Mouse (Mus musculus) activated CD4-positive, CD25-positive, alpha-beta regulatory T cell, adult 9 weeks (primary cell): Measurements from ENCODE around the gene Manba. TPM values are rescaled to one million over a fixed set of nuclear protein-coding genes. Genes with fewer than 3 reads are reported as not detected.

ENCODE experiments used
- polyA plus RNA-seq: library from polyadenylated mRNA; unstranded; fragments of 100-300 nt; shearing (Covaris generic); gene quantifications from one replicate; pipeline ENCODE4 v1.2.1, GENCODE M21; 2017

The Manba gene
- polyA plus RNA-seq = 37.1 TPM

DNA sequence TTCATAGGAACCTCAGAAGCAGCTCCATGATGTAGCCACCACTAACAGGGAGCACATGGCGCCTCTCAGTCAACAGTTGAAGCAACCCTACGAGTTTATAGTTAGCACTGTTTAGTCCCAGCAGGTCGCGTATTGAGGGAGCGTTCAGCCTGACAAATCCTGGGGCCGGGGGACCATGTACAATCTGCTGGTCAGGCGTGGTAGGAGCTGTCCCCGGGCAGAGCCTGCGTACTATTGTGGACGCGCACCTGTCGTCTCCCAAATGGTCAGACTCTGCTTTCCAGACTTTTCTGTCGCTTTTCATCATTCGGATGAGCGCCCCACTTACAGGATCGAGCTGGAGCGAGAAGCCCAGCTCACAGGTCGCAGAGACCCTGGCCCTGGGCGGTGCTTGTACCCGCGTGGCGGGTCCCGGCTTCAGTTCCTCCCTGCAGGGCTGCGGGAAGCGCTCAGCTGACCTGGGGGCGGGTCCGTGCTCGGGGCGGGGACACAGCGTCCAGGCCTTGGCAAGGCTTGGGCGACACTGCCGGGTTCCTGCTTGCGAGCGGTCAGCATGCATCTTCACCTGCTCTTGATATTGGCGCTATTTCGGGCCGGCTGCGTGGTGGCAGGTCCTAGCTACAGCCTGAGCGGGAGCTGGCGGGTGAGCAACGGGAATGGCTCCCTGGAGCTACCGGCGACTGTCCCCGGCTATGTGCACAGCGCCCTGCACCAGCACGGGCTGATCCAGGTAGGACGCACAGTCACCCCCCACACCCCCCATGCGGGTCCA, at the start of gene Manba:
Gene Manba, plus strand, starts transcription at position 484 of the 772 bp plus-strand sequence.

DNA sequence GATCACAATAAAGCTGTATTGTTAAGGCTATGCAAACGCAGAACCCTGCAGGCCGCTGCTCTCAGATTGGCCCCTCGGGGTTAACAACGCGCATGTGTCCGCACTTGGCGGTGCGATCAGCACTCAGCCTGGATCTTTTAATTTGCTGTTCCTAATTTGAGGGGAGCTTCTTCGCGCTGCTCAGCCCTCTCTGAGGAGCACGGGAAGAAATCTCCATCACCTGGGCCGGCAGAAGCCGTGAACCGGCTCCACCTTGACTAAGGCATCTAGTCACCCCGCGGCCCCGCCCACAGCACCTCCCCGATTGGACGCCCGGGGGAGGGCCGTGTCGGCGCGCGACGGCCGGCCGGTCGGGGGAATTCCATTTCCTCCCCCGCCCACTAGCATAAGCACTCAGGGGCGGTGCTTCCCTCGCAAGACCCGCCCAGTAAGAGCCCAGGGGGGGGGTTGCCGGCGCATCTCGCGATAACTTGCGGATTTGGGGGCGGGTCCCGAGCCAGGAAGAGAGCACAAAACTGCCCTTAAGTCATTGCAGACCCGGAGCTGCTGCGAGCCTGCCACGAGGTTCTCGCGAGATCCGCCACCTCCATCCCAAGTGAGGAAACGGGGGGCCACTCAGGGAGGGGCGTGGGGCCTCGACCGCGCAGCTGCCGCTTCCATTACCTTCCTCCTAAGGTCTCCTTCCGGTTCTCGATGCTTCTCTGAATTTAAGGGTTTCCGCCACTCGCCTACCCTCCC, 47.5 kb upstream of the Manba start, which contains the start of gene Ube2d3:
Gene Ube2d3, plus strand, starts transcription at position 392 of the 738 bp plus-strand sequence.

Other genes with a start within 250 kb of the Manba start
- not detected for gene Bdh2, start 204.4 kb upstream of the Manba start, polyA plus RNA-seq
- gene Slc9b2, start 177.9 kb upstream of the Manba start, polyA plus RNA-seq = 12.6 TPM
- gene Slc9b1, start 137.6 kb upstream of the Manba start, polyA plus RNA-seq = 0.20 TPM
- 63.6 TPM for gene Cisd2, start 61.7 kb upstream of the Manba start, polyA plus RNA-seq
- gene Ube2d3, start 47.5 kb upstream of the Manba start, polyA plus RNA-seq = 629 TPM
- 47.5 TPM for gene Nfkb1, start 205.9 kb downstream of the Manba start, polyA plus RNA-seq